Mouse (Mus musculus): ENCODE data around the gene Dock4.

Dock4 gene

DNA sequence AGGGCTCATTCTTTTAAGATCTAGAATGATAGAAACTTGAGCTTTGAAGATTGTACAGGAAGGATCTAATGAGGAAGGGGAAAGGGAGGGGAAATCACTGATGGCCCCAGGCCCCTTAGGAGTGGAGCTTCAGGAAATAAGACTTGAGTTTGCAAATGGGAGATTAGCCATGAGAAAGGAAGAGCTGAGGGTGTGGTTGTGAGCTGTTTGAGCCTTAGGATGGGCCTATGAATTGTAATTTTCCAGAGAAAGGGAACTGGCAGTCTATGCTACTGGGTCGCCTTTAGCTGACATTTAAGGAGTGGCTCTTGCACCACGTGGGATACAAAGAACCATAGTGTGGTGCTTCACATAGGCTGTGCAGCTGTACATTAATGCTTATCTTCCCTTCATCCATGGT lies 208.6 kb downstream of the Dock4 start:
- no peak for DNase-seq (ENCODE audit: low spot score in 2 of 2)

DNA sequence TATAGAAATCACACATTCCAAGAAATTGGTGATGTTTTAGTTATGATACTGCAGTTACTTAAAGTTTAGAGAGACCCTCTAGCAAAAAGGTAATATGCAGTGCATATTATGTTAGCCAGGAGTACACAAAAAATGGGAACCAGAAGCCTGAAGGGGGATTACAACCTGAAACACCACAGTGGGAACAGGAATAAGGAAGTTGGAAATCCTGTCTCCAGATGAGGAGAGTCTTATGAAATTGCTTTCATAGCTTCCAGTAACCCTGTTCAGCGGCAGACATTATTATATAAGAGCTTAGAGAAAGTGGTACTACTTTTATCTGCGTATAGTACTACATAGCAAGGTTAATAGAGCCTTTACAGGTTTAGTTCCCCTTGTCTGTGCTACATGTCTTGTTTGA lies 210.1 kb downstream of the Dock4 start:
- no peak for DNase-seq (ENCODE audit: low spot score in 2 of 2)

DNA sequence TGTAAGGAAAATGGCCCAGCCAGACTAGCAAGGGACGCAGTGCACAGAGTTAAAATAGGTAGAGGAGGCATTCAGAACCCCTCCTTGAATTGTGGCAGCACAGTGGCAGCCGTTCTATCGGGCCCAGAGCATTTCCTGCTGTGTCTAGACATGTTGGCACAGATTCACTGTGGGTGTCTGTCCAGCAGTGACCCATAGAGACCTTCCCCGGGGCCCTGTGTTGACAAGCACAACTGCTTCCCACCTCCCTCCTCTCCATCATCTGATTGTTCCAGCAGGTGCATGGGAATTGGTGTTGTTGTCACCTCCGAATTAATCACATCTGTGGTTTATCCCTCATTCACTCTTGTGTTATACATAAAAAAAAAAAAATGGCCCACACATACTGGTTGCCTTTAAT lies 210.7 kb downstream of the Dock4 start:
- DNase-seq (ENCODE audit: low spot score in 2 of 2): no peak

DNA sequence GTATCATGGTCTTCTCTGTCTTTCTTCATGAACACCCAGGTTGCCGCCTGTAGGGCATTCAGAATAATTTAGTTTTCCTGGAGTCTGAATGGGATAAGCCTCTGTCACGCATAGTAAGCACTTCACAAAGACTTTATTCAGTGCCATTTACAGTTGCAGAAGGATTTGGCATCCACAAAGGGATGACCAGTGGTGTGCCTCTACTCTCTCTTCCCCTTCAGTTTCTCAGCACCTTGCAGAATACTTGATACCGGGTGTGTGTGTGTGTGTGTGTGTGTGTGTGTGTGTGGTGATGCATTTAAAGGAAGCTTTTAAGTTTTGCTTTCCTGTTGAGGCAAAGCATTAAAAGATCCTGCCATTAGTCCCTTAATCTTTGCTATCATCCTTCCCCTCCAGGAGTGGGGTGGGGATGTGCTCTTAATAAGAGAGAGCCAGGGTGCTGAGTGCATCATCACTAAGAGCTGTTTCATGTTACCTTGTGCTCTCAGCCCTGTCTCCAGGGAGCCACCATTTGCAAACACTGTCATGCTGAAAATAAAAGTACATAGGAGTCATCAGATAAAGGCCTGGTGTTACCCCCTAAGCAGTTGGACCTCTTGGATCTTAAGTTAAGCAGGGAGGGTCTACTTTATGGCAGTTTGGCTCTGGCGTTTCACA lies 211.6 kb downstream of the Dock4 start:
- no peak for DNase-seq (ENCODE audit: low spot score in 2 of 2)

DNA sequence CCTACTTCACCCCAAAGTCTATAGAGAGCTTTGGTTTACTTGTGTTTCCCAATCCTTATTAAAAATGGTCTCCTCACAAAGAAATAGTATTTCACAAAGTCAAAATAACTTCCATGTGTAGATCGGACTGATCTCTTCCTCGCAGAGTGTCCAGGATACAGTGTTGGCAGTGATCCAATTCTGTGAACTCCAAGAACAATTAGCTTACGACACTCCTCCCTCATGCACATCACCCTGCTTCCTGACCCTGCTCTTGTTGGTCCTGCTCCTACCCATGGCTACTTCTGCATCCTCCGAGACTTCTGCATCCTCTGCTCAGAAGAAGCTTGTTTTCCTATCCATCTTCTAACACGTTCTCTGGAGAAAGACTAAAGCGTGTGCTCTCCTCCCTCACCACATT lies 213.9 kb downstream of the Dock4 start:
- no peak for DNase-seq (ENCODE audit: low spot score in 2 of 2)

DNA sequence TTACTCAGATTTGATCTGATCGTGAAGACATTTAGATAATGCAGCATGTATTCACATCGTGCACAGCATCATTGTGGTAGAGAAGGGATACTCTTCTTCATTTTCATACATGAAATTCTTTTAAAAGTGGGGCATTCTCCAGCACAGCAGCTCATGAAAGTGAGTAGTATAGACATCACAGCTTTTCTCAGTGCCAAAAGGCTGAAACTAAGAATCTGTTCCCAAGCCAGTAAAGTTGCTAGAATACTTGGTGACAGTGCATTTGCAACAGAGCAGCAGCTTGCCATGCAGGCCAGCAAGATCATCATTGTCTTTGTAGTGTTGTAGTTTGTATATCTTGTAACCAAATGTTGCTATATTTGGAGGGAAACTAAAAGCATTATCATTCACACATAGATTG lies 223.7 kb downstream of the Dock4 start:
- peak in 1 of 2 experiments; percentile 12 for DNase-seq (ENCODE audit: low spot score in 2 of 2)

DNA sequence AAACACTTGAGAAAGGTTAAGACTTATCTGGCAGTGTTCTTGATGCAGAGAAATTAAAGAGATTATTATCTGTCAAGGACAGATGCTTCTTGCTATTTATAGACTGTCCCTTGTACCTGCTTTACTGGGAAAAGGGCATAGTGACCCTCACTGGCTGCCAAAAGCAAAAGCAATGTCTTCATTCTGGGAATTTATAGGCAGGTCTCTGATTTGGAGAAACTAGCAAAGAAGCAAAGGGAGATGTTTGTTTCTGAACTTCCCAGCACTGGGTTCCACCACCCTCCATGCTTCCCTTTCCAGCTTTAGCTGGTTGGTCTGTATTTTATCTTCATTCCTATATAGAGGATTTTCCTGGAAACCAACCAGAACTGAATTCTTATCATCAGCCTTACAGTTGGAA lies 225.0 kb downstream of the Dock4 start:
- no peak for DNase-seq (ENCODE audit: low spot score in 2 of 2)

DNA sequence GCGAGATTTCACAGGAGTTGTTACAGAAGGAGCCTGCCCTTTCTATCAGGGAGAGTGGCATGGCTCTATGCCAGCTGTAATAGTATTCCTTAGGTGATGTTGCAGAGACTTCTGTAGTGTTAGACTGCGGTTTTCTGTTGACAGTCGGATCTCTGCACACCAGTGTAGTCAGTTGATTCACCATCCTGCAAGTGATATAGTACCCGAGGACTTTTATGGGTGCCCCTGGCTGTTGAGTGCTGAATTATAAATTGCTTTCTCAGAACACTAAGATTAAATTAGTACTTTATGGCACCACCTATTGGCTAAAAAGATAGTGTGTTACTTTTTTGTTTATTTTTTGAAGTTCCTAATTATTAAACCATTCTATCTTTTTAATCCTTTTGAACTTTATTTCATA lies 234.0 kb downstream of the Dock4 start:
- no peak for DNase-seq (ENCODE audit: low spot score in 2 of 2)

DNA sequence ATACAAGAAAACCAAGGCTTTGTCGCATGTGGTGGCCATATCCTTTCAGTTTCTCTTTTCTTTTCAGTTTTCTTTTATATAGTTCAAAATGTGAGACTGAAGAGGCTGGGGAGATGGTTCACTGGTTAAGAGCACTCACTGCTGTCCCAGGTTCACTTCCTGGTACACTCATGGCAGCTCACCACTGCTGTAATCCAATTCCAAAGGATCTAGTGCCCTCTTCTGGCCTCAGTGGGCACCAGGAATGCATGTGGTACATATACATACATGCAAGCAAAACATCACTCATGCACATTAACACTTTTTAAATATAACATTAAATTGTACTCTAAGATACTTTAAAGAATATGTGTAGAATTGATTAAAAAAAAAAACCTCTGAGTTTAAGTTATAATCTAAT lies 234.8 kb downstream of the Dock4 start:
- DNase-seq (ENCODE audit: low spot score in 2 of 2): peak in 1 of 2 experiments; percentile 33

DNA sequence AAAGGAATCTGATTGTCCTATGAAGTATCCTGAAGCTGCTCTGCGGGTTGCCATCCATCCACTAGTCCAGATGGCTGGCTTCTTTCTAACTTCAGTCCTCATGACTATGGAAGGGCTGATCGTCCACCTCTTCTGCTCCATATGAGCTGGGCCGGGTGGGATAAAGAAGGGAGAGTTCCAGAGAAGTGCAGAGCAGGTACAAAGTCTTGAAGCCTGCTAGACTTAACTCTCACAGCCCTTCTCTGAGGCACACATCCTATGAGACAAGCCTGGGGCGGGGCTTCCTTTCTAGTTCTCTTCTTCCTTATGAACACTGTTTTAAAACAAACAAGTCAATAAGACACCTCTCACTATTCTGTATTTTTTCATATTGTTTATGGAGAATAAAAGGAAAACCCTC lies 245.7 kb downstream of the Dock4 start:
- no peak for DNase-seq (ENCODE audit: low spot score in 2 of 2)

DNA sequence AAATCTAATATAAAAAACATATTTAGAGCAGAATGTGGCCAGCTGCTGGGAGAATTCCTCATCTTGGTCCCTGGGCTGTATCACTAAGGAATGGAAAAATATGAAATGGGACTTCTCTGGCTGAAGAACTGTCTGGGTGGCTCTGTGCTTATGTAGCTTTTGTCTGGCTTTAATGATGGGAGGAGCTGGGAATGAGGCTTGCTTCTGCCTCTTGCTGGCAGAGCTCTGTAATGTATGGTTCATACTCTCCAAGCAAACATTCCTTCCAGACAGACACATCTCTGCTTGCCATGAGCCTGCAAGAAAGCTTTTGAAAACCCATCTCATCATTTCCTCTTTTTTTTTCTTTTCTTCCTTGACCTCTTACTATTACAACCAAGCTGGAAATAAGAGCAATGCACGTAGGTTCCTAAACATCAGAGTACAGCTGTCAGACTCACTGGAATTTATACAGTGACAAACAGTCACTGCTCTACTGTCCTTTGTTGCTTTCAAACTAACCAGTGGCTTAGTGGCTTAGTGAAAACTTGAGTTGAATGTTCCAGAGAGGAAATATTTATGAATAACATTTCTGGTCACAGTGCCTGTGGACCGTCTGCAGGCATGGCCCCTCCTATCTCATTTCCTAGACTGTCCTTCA lies 248.4 kb downstream of the Dock4 start:
- DNase-seq (ENCODE audit: low spot score in 2 of 2): no peak

DNA sequence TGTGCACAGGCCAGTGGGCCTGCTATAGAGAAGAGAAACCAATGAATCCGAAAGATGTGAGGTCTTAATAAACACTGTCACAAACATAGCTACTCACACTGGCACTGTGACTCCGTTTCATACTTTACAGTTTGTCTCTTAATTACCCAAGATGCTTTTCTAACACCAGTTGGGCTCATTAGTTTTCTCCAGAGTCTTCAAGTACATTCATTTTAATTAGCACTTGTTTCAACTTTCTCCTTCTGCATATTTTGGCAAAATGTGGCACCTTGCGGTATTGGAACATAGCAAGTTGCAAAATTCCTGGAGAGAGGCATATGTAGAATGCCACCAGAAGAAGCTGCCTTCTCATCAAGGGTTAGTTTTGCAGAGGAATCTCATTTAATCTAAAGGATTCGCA lies 252.6 kb downstream of the Dock4 start:
- no peak for DNase-seq (ENCODE audit: low spot score in 2 of 2)

DNA sequence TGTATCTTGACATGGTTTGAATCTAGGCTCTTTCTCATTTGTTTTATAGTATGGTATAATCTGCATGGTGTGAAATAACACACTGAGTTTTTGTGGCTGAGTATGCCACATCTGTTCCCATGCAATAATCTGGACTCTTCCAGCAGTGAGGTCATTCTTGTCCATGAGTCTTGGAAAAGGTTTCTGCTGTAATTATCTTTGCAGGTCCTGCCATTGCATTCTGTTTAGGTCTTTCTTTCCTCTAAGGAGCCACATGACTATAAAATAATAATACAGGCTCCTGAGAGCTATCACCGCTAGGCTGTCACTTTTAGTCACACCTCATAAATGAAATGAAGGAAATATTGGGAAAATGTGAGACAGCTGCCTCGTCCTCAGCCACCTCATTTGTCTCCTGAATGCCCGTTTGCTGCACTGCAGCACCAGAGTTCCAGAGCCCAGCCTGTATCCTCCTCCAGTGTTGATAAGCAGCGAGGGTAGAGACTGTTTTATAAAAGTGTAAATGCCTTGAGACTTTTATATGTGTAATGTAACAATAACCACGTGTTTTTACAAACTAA lies 256.6 kb downstream of the Dock4 start:
- no peak for DNase-seq (ENCODE audit: low spot score in 2 of 2)

DNA sequence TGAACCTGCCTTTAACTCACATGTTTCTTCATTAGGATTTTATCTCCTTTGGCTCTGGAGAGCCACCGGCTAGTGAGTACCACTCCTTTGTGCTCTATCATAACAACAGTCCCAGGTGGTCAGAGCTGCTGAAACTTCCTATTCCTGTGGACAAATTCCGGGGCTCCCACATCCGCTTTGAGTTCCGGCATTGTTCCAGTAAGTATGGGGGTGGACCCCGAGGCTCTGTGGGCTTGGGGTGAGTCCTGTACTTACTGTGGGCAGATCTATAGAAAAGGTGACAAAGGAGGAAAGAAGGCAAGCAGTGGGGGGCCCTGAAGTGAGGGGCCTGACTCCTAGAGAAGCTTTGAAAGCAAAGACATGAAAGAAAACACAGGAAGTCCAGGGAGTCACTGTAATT lies 258.5 kb downstream of the Dock4 start:
- no peak for DNase-seq (ENCODE audit: low spot score in 2 of 2)

DNA sequence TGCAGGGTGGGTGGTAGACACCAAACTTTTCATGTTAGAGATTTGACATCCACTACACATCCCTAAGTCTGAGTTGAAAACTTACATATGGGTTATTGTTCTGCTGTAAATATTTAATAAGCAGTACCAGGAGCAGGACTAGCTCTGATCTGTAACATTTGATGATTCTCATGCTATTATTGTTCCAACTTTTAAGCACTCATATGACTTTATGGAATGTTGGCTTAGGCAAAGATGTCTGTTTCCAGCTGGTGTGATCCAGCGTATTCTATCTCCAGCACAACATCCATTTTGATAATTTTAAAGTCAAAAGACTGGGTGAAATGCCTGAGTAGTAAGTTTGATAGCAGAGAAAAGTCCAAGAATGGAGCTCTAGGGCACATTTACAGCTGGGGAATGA lies 261.4 kb downstream of the Dock4 start:
- DNase-seq (ENCODE audit: low spot score in 2 of 2): no peak

DNA sequence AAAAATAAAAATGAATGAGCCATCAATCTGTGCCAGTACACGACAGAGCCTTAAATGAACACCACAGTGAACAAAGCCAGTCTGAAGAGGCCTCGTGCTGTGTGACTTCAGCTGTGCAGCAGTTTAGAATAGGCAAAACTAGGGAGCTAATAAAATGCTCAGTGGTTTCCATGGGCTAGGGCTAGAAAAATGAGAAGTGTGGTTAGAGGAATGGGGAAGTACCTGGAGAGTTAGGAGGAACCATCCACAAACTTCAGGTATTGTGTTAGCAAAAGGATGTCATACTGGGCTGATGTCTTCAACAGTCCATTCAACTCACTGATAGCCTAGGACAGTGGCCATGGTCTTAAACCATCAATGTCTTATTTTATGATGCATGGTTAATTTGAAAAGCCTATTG lies 263.3 kb downstream of the Dock4 start:
- no peak for DNase-seq (ENCODE audit: low spot score in 2 of 2)

DNA sequence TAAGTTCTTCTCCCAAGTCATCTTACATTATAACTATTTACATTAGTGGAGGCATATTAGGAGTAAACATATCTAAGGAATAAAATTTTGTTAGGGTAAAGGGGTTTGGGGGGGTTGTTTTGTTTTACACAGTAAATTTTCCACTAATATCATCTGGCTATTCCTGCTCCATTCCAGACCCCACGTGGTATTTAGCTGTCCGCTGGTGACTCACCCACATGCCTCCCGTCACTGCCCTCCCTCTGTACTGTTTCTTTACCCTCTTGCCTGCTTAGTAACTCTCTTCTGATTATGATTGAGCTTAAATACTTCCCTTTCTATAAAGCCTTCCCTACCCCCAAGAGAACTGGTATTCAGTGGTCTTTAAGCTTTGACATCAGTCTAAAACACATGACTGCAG lies 266.5 kb downstream of the Dock4 start:
- no peak for DNase-seq (ENCODE audit: low spot score in 2 of 2)

DNA sequence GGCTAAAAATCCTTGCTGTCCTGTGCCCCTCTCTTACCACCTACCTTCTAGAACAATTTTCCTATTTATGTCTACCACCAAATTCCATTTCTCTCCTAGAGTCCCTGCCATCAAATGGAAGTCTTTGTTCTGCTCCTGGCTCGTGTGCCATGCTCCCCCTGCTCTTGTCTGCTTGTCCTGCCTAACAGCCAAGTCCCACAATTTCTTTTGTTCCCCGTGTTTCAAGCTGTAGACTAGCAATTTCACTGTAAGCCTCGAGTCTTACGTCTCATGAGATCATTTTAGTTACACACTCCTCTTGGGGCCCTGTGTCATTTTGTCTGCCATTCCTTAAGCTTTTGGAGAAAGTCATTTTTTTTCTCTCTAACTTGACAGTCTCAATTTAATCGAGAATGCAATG lies 268.5 kb downstream of the Dock4 start:
- no peak for DNase-seq (ENCODE audit: low spot score in 2 of 2)

DNA sequence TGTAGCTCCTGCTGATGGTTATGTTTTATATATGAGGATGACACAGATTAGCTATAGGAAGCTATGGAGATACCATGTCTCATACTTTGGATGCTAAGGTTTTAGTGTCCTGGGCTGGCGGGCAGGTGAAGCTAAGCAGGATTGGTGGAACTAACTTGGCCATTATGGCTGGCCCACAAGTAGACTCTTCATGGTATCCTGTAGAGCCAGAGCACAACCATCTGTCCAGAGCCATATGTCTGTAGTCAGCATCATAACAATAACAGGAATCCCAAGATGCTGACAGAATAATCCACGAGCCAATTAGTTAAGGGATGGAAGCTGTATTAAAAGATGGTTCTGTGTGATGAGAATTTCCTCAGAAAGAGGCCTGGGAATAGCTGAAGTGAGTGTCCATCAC lies 269.4 kb downstream of the Dock4 start:
- DNase-seq (ENCODE audit: low spot score in 2 of 2): no peak

DNA sequence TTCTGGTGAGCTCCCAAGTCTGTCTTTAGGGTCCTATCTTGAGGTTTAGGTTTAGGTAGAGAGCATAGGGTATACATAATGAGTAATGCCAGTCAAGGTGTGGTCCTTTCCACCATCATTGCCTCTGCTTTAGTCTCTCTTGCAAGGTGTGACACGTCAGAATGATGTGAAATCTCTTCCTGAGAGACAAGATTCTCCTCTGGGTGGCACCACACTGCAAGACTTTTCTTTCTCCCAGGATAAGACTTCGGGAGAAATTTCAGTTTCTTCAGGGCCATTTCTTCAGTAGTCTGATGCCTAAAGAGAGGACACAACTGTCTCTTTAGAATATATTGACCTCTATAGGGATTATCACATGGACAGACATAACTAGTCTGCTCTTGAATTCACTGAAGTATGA lies 282.6 kb downstream of the Dock4 start:
- DNase-seq (ENCODE audit: low spot score in 2 of 2): no peak

DNA sequence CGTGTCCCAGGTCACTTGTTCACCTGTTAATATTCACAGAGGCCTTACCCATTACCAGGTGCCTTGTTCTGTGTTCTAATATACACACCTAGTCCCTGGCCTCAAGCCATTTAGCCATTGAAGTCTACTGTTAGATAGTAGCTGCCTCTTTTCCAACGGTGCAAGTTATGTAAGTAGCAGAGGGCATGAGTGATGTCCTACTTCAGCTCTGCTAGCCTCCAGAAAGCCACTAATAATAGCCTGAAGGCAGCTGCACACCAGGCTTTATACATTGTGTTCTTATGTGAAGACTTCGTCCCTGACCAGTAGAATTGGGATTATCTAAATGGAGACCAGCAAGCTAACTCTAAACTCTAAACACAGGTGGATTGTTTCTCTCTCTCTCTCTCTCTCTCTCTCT lies 285.0 kb downstream of the Dock4 start:
- DNase-seq (ENCODE audit: low spot score in 2 of 2): no peak

DNA sequence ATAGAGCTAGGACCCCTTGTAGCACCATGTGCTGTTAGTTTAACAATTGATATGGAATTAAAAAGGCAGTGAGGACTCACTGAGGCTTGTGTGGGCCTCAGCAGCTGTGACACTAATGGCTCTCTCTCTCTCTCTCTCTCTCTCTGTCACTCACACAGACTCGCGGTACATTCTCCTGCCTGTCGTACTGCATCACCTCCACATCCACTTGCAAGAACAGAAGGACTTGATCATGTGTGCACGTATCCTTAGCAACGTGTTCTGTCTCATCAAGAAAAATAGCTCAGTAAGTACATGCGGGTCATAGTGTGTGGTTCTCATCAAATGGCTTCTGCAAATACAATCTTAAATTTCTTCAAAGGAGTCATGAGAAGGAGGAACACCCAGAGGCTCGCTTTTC lies 299.7 kb downstream of the Dock4 start:
- DNase-seq (ENCODE audit: low spot score in 2 of 2): no peak

DNA sequence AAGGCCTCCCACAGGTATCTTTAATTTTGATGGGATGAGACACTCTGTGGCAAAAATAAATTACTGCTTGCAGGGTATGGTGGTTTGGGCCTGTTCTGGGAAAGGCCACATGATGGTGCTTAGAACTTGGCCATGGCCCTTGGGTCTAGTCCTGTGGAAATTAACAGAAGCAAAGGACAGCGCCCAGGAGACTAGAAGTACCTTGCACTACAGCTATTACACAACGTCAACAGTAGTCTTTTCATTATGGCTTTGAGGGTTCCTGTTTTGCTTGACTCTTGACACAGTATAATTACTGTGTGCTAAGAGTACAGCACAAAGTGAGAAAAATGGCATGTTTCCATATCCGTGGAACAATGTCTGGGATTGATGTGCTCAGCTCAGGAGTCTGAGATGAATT lies 300.3 kb downstream of the Dock4 start:
- no peak for DNase-seq (ENCODE audit: low spot score in 2 of 2)

DNA sequence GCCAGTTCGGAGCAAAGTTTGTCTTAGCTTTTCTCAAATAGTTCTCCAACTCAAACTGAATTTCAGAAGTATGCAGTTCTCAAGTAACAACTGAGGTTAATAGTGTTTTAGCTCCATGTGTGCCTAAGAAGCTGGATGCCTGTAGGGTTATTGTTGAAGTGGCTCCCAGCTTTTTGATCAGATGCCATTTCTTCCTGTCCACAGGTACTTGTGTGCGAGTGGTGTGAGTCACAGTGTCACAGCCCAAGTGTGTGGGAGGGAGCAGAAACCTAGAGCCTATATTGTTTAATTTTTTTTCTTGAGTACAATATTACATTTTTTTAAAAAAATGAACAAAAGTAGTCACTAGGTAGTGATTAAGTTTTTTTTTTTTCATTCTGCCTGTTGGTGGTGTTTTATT lies 313.5 kb downstream of the Dock4 start:
- DNase-seq (ENCODE audit: low spot score in 2 of 2): no peak

Measured in frontal cortex, postnatal 36 days (tissue).